Mouse (Mus musculus) lung, postnatal 36 days (tissue): ENCODE measurements around the gene Nek2.

Experiments used
- DNase-seq: peaks from one replicate; pipeline ENCODE4 v3.0.0; 2022; ENCODE audit warnings: mixed read lengths

Nek2 gene

DNA sequence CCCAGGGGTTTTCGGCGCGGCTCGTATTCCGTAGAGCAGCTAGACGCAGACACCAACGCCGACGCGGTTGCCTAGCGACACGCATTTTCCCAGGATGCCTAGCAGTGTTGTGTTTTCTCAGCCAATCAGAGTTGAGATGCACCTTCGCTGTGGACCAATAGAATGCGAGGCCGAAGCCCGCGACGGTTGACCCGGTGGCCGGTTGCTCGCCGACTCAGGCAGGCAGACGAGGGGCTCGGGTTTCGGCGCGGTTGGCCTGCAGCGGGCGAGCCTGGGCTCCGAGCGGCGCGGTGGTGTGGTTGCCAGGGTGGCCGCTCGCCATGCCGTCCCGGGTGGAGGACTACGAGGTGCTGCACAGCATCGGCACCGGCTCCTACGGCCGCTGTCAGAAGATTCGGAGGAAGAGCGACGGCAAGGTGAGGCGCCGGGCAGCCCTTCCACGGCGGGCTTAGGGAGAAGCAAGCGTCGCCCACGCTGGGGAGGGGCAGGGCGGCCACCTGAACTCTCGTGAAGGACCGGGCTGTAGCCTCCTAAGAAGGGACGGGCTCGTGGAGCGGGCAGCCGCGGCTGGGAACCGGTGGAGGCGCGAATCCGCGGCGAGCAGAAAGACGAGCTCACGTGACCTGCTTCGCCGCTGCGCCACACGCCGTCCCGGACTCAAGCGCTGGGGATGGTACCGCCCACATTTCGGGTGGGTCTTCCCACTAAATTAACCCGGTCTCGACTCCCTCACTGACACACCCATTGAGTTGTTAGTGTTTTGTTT lies at the start of gene Nek2:
Nek2 (plus strand) TSS at position 119 of the 766 bp plus-strand sequence.
- DNase-seq, result peak; percentile 99

- no peak for DNase-seq
Measured at GRCm38 (mm10) chr1:191774106-191774505, 47.1 kb upstream of the Nek2 start.

- DNase-seq, result no peak
Measured at GRCm38 (mm10) chr1:191775116-191775515, 46.1 kb upstream of the Nek2 start.

GRCm38 (mm10) chr1:191777521-191777920 lies 43.7 kb upstream of the Nek2 start:
- no peak for DNase-seq

DNA sequence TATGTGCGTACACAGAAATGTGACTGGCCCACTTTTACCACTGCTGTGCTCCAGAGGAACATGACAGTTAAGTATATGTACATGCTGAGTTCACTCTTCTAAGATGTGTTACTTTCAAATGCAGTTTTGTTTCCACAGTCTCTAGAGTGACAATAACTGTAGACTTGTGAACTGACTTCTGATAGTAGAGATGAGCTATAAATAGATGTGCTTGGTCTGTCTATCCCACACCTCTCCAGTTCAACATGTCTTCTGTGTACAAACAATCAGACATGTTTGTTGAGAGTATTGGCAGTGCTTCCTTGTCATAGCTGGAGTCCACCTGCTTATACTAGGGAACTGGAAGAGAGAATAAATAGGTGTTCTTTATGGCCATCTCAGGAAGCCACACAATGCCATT lies 40.8 kb upstream of the Nek2 start:
- DNase-seq, result no peak

GRCm38 (mm10) chr1:191785108-191785507 lies 36.1 kb upstream of the Nek2 start:
- DNase-seq, result no peak

GRCm38 (mm10) chr1:191786255-191786654 lies 35.0 kb upstream of the Nek2 start:
- DNase-seq, result no peak

- DNase-seq, result no peak
Measured at GRCm38 (mm10) chr1:191787379-191787778, 33.9 kb upstream of the Nek2 start.

GRCm38 (mm10) chr1:191792991-191793390 lies 28.3 kb upstream of the Nek2 start:
- peak; percentile 80 for DNase-seq

DNA sequence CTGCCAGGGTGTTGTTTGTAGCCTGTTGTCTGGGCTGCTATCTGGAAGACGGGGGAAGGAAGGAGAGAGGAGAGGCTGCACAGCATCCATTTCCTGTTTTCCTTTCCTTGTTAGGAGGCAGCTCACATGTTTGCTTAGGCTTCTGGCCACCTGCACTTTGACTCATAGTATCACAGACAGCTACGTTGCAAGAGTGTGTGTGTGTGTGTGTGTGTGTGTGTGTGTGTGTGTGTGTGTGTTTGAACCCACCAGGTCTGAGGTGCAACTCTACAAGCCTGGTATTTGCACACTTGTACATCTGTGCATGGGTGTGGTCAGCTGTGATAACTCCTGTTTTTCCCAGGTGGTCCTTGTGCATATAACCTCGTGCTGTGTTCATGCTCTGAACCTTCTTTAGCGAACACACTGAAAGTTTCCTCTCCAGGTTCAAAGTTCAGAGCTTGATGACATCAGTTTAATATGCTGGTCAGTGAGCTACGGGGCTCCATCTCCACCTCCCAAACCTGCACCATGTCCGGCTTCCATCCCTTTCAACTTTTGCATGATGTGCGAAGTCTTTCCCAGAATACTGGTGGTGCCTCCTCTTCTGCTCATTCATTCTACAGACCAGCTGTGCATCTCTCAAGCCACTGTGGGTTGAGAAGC lies 27.2 kb upstream of the Nek2 start:
- DNase-seq, result peak; percentile 29

DNA sequence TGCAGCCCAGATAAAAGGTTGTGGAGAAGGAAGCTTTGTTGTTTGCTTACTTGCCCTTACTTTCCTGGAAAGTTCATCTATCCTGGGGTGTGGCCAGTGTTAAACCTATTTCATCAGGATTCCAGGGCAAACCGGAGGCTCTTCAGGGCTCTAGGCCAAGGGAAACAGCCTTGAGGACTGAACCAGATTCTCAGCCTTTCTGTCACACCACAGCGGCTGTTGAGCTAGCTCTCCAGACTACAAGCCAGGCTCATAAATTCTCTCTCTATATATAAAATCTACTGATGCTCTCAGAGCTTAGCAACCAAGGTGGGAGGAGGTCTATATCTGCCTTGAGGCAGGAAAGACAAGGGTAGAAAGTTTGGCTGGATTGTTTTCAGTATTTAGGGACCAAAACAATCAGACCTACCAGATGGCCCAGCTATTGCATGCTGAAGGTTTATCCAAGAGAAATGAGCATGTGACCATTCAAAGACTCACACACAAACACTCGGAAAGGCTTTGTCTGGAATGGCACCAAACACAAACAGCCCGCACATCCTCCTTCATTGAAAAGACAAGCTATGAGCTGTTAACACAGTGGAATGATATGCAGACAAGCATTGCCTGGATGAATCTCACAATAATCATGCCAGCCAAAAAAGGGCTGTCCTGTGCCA lies 24.9 kb upstream of the Nek2 start:
- no peak for DNase-seq

- peak; percentile 48 for DNase-seq
Measured at GRCm38 (mm10) chr1:191802093-191802819, 19.0 kb upstream of the Nek2 start.

DNA sequence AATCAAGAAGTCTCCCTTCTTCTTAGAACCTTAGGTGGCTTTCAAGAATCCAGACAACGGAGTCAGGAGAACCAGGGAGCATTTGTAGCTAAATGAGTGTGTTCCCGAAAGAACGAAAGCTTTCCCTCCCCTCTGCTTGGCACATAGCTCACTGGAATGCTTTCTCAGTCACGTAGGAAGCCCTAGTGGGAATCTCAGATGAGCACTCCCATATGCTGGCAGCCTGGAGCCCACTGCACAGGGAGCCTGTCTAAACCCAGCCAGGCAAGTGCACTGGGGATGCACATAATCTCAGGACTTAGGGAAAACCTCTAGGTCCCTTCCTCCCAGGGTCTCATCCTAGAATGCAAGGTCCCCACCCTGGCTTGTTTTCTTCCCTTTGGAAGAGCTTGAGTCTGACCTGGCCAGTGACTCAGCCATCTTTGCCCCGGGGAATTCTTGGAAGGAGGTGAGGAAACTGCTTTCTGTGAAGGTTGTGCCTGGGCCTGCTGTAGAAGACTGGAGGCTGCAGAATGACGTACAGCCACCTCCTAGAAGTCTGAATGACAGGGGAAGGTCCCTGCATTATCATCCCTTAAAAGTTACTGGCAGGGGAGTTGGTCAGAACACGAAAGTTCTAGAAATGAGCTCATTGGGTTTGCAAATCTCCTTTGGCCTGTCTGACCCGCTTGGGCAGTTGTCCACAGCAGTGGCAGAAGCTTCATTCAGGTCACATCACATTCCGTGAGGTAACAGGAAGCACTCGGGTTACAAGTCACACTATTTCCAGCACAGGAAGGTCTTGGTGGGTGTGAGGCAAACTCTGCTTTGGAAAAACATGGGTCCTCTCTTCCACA lies 18.2 kb upstream of the Nek2 start:
- DNase-seq, result no peak

DNA sequence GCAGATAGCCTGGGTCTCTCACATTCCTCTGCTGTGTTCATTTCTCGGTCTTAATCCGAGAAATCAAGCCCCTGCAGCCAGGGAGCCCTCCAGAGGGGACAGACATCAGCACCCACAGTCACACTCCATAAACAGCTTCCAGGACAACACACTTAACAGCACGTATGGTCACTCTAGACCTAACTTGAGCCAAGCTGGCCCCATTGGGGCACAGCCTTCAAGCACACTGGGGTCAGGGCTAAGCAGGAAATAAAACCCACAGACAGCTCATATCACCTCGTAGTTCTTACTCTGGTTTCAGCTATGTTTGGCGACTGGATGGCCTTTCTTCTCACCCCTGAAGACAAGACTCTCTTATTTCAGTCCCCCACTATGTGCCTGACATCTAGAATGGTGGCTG lies 16.5 kb upstream of the Nek2 start:
- DNase-seq, result no peak

GRCm38 (mm10) chr1:191805788-191806187 lies 15.5 kb upstream of the Nek2 start:
- no peak for DNase-seq

- DNase-seq, result no peak
Measured at GRCm38 (mm10) chr1:191806740-191807139, 14.5 kb upstream of the Nek2 start.

DNA sequence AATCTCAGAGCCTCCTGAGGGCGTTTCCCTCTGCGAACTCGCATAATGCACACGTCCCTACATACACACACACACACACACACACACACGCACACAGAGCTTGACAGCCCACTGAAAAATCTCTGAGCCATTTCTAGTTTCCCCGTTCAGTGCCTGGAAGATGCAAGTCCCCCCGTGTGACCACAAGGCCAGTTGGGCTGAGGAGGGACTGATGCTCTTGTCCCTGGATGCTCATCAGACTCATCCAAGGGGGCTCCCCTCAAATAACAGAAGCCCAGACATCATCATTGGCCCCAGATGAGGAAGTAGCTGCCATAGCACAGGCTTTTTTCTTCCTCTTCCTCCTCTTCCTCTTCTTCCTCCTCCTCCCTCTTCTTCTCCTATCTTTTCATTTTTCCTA lies 13.3 kb upstream of the Nek2 start:
- no peak for DNase-seq

GRCm38 (mm10) chr1:191808688-191809223 lies 12.5 kb upstream of the Nek2 start:
- no peak for DNase-seq

GRCm38 (mm10) chr1:191811774-191812173 lies 9.5 kb upstream of the Nek2 start:
- DNase-seq, result peak; percentile 80

GRCm38 (mm10) chr1:191812949-191813691 lies 8.1 kb upstream of the Nek2 start:
- DNase-seq, result peak; percentile 32

GRCm38 (mm10) chr1:191814240-191814639 lies 7.0 kb upstream of the Nek2 start:
- no peak for DNase-seq
